Mouse (Mus musculus) embryonic facial prominence, embryonic 12.5 days (tissue): ENCODE results near the gene Sh3d19. TPM values are rescaled to one million over a fixed set of nuclear protein-coding genes. Genes with fewer than 3 reads are reported as not detected.

Experiments used
- ATAC-seq: fragments of 200-750 bp; cut with Nextera tagmentation; 2 replicates; pipeline ENCODE4 v1.8.0; 2017; ENCODE audit not compliant: insufficient number of reproducible peaks, insufficient read depth, low FRiP score, low TSS enrichment
- H3K27ac ChIP-seq: fragments of 300-500 bp; sonication (generic); 2 replicates; pipeline ENCODE4 v1.5.1; 2016; ENCODE audit warnings: mild to moderate bottlenecking
- H3K27me3 ChIP-seq: fragments of 300-500 bp; sonication (generic); 2 replicates; pipeline ENCODE4 v1.6.1; 2016; ENCODE audit warnings: mild to moderate bottlenecking, moderate library complexity
- H3K36me3 ChIP-seq: fragments of 300-500 bp; sonication (generic); 2 replicates; pipeline ENCODE4 v1.6.1; 2016; ENCODE audit warnings: mild to moderate bottlenecking
- H3K4me1 ChIP-seq: fragments of 300-500 bp; sonication (generic); 2 replicates; pipeline ENCODE4 v1.6.1; 2016
- H3K4me2 ChIP-seq: fragments of 300-500 bp; sonication (generic); replicated peaks from 2 replicates; pipeline ENCODE4 v1.6.1; 2016; ENCODE audit warnings: mild to moderate bottlenecking, moderate library complexity
- H3K4me3 ChIP-seq: fragments of 300-500 bp; sonication (generic); 2 replicates; pipeline ENCODE4 v1.5.1; 2016; ENCODE audit warnings: mild to moderate bottlenecking
- H3K9ac ChIP-seq: fragments of 300-500 bp; sonication (generic); 2 replicates; pipeline ENCODE4 v1.6.1; 2016; ENCODE audit warnings: mild to moderate bottlenecking, moderate library complexity
- H3K9me3 ChIP-seq: fragments of 300-500 bp; sonication (generic); 2 replicates; pipeline ENCODE4 v1.6.1; 2016; ENCODE audit warnings: mild to moderate bottlenecking, moderate library complexity
- WGBS: fragments of 180-500 bp; shearing (Covaris S2); methylation state at CpG from one replicate; pipeline ENCODE4 v1.1.7; 2016; 5-methylcytosine and 5-hydroxymethylcytosine counted together
- polyA plus RNA-seq: library from polyadenylated mRNA; unstranded; fragments of >200 nt; fragmentation: Nextera tagmentation; extraction: Ambion mirVana; gene quantifications from 2 replicates; pipeline ENCODE4 v1.2.1, GENCODE M21; 2016

The Sh3d19 gene
- polyA plus RNA-seq, 1 experiment from 2014 or later: 24.5 TPM

- no peak overlapping the region for H3K4me3 ChIP-seq
- WGBS: 87% methylated on average over 9 of the region's 9 CpGs
- peaks cover 17% of the 10 kb centered on the region; the same call in 1 of the 2 replicates for H3K4me1 ChIP-seq
- H3K9me3 ChIP-seq: no peaks in the 10 kb centered on the region
- no peak overlapping the region for H3K4me2 ChIP-seq
- no peak for ATAC-seq
- no peaks in the 10 kb centered on the region for H3K27me3 ChIP-seq
- H3K36me3 ChIP-seq: peaks cover 6% of the 10 kb centered on the region
- no peak overlapping the region for H3K27ac ChIP-seq
- H3K9ac ChIP-seq: no peak overlapping the region
Observed at GRCm38 (mm10) chr3:86037926-86038484, 67.1 kb downstream of the Sh3d19 start.

- ATAC-seq: no peak
- H3K4me3 ChIP-seq: no peak overlapping the region
- WGBS: 22% methylated on average over 3 of the region's 3 CpGs
- H3K36me3 ChIP-seq: peaks cover 9% of the 10 kb centered on the region
- H3K9me3 ChIP-seq: no peaks in the 10 kb centered on the region
- no peak overlapping the region for H3K4me2 ChIP-seq
- H3K27me3 ChIP-seq: no peaks in the 10 kb centered on the region
- H3K27ac ChIP-seq: peak overlapping the region; percentile 81
- no peak overlapping the region for H3K9ac ChIP-seq
- peaks cover 17% of the 10 kb centered on the region; the same call in 1 of the 2 replicates for H3K4me1 ChIP-seq
Observed at GRCm38 (mm10) chr3:86038648-86039047, 67.7 kb downstream of the Sh3d19 start.

- Histone ChIP-seq H3K4me1 (peaks cover 17% of the 10 kb centered on the region; the same call in 1 of the 2 replicates), H3K27ac (0 out of 2 replicates have a peak overlapping the region, but pooled peaks have one; percentile 50), H3K9ac (no peak overlapping the region), H3K4me2 (no peak overlapping the region), H3K36me3 (peaks cover 9% of the 10 kb centered on the region), H3K9me3 (no peaks in the 10 kb centered on the region), H3K27me3 (no peaks in the 10 kb centered on the region), H3K4me3 (no peak overlapping the region)
- ATAC-seq: no peak
- WGBS: 73% methylated on average over 14 of the region's 14 CpGs
Observed at GRCm38 (mm10) chr3:86040286-86041201, 69.6 kb downstream of the Sh3d19 start.

GRCm38 (mm10) chr3:86047686-86048408 is 76.9 kb downstream of the Sh3d19 start:
- ATAC-seq: no peak
- no peaks in the 10 kb centered on the region for H3K27me3 ChIP-seq
- WGBS: 93% methylated on average over 9 of the region's 9 CpGs
- no peak overlapping the region for H3K4me3 ChIP-seq
- H3K36me3 ChIP-seq: peaks cover 15% of the 10 kb centered on the region
- no peaks in the 10 kb centered on the region for H3K9me3 ChIP-seq
- H3K4me2 ChIP-seq: no peak overlapping the region
- H3K9ac ChIP-seq: no peak overlapping the region
- H3K27ac ChIP-seq: no peak overlapping the region
- H3K4me1 ChIP-seq: no peaks in the 10 kb centered on the region

GRCm38 (mm10) chr3:86049041-86049440 is 78.1 kb downstream of the Sh3d19 start:
- no peak overlapping the region for H3K27ac ChIP-seq
- H3K4me1 ChIP-seq: no peaks in the 10 kb centered on the region
- WGBS: 84% methylated on average over 2 of the region's 2 CpGs
- H3K27me3 ChIP-seq: no peaks in the 10 kb centered on the region
- no peak overlapping the region for H3K4me3 ChIP-seq
- H3K9me3 ChIP-seq: no peaks in the 10 kb centered on the region
- peaks cover 11% of the 10 kb centered on the region; the same call in 1 of the 2 replicates for H3K36me3 ChIP-seq
- H3K4me2 ChIP-seq: no peak overlapping the region
- ATAC-seq: no peak
- no peak overlapping the region for H3K9ac ChIP-seq

GRCm38 (mm10) chr3:86056678-86057077 is 85.8 kb downstream of the Sh3d19 start:
- no peak for ATAC-seq
- Histone ChIP-seq H3K9ac (no peak overlapping the region), H3K27ac (0 out of 2 replicates have a peak overlapping the region, but pooled peaks have one; percentile 13), H3K4me2 (no peak overlapping the region), H3K27me3 (no peaks in the 10 kb centered on the region), H3K4me1 (peaks cover 5% of the 10 kb centered on the region; the same call in 1 of the 2 replicates), H3K36me3 (no peaks in the 10 kb centered on the region), H3K9me3 (no peaks in the 10 kb centered on the region), H3K4me3 (no peak overlapping the region)
- 67% methylated on average over 4 of the region's 4 CpGs for whole genome bisulfite sequencing

GRCm38 (mm10) chr3:86057436-86058095 is 86.7 kb downstream of the Sh3d19 start:
- Histone ChIP-seq H3K4me2 (no peak overlapping the region), H3K9me3 (no peaks in the 10 kb centered on the region), H3K27me3 (no peaks in the 10 kb centered on the region), H3K4me1 (peaks cover 5% of the 10 kb centered on the region; the same call in 1 of the 2 replicates), H3K4me3 (no peak overlapping the region), H3K27ac (no peak overlapping the region), H3K9ac (no peak overlapping the region), H3K36me3 (no peaks in the 10 kb centered on the region)
- WGBS: 72% methylated on average over 6 of the region's 6 CpGs
- ATAC-seq: no peak

GRCm38 (mm10) chr3:86069646-86070250 is 98.8 kb downstream of the Sh3d19 start:
- no peaks in the 10 kb centered on the region for H3K36me3 ChIP-seq
- WGBS: 87% methylated on average over 11 of the region's 11 CpGs
- no peaks in the 10 kb centered on the region for H3K27me3 ChIP-seq
- no peak for ATAC-seq
- H3K9me3 ChIP-seq: no peaks in the 10 kb centered on the region
- H3K4me2 ChIP-seq: no peak overlapping the region
- H3K4me3 ChIP-seq: no peak overlapping the region
- H3K9ac ChIP-seq: no peak overlapping the region
- 0 out of 2 replicates have a peak, but pooled peaks cover 5% of the 10 kb centered on the region for H3K4me1 ChIP-seq
- peak overlapping the region; percentile 63; the same call in 1 of the 2 replicates for H3K27ac ChIP-seq

- Histone ChIP-seq H3K27ac (peak overlapping the region; percentile 60), H3K36me3 (no peaks in the 10 kb centered on the region), H3K4me2 (no peak overlapping the region), H3K4me1 (0 out of 2 replicates have a peak, but pooled peaks cover 5% of the 10 kb centered on the region), H3K9ac (no peak overlapping the region), H3K9me3 (no peaks in the 10 kb centered on the region), H3K27me3 (no peaks in the 10 kb centered on the region), H3K4me3 (no peak overlapping the region)
- WGBS: 85% methylated on average over 7 of the region's 7 CpGs
- ATAC-seq: no peak
Observed at GRCm38 (mm10) chr3:86070799-86071198, 99.9 kb downstream of the Sh3d19 start.

- Histone ChIP-seq H3K4me3 (no peak overlapping the region), H3K4me2 (no peak overlapping the region), H3K27ac (no peak overlapping the region), H3K9ac (no peak overlapping the region), H3K27me3 (no peaks in the 10 kb centered on the region), H3K4me1 (0 out of 2 replicates have a peak, but pooled peaks cover 5% of the 10 kb centered on the region), H3K9me3 (no peaks in the 10 kb centered on the region), H3K36me3 (no peaks in the 10 kb centered on the region)
- no peak for ATAC-seq
- WGBS: 79% methylated on average over 3 of the region's 3 CpGs
Observed at GRCm38 (mm10) chr3:86072066-86072465, 101.2 kb downstream of the Sh3d19 start.

GRCm38 (mm10) chr3:86072889-86073288 is 102.0 kb downstream of the Sh3d19 start:
- Histone ChIP-seq H3K4me1 (0 out of 2 replicates have a peak, but pooled peaks cover 5% of the 10 kb centered on the region), H3K9ac (no peak overlapping the region), H3K27ac (no peak overlapping the region), H3K4me2 (no peak overlapping the region), H3K9me3 (no peaks in the 10 kb centered on the region), H3K4me3 (no peak overlapping the region), H3K27me3 (no peaks in the 10 kb centered on the region), H3K36me3 (no peaks in the 10 kb centered on the region)
- no peak for ATAC-seq
- 54% methylated on average over 5 of the region's 5 CpGs for WGBS
